Mouse (Mus musculus): Measurements from ENCODE around the gene Olfr961.

Gene Olfr961

GRCm38 (mm10) chr9:39644785-39645184, at the start of gene Olfr961:
TSS of gene Olfr961 (plus strand) at chr9:39645085.
- no peak for DNase-seq (ENCODE audit: low spot score)

- no peak for DNase-seq (ENCODE audit: low spot score)
Observed at GRCm38 (mm10) chr9:39602536-39603332, 42.2 kb upstream of the Olfr961 start.

- no peak for DNase-seq (ENCODE audit: low spot score)
Observed at GRCm38 (mm10) chr9:39603333-39603845, 41.5 kb upstream of the Olfr961 start.

- DNase-seq (ENCODE audit: low spot score) = no peak
Observed at GRCm38 (mm10) chr9:39603999-39604453, 40.9 kb upstream of the Olfr961 start, which contains the start of gene AW551984. TSS of gene AW551984 (minus strand) at chr9:39604403.

- DNase-seq (ENCODE audit: low spot score) = no peak
Observed at GRCm38 (mm10) chr9:39608497-39608896, 36.4 kb upstream of the Olfr961 start.

- no peak for DNase-seq (ENCODE audit: low spot score)
Observed at GRCm38 (mm10) chr9:39610355-39610754, 34.5 kb upstream of the Olfr961 start, which contains the start of gene Olfr148. TSS of gene Olfr148 (plus strand) at chr9:39610655.

GRCm38 (mm10) chr9:39611953-39612352, 32.9 kb upstream of the Olfr961 start:
- no peak for DNase-seq (ENCODE audit: low spot score)

GRCm38 (mm10) chr9:39621073-39621472, 23.8 kb upstream of the Olfr961 start, which contains the start of gene Olfr960:
TSS of gene Olfr960 (plus strand) at chr9:39621373.
- DNase-seq (ENCODE audit: low spot score) = no peak

- DNase-seq (ENCODE audit: low spot score) = no peak
Observed at GRCm38 (mm10) chr9:39623783-39624182, 21.1 kb upstream of the Olfr961 start.

- DNase-seq (ENCODE audit: low spot score) = no peak
Observed at GRCm38 (mm10) chr9:39624711-39625110, 20.2 kb upstream of the Olfr961 start.

GRCm38 (mm10) chr9:39629069-39629468, 15.8 kb upstream of the Olfr961 start:
- DNase-seq (ENCODE audit: low spot score) = no peak

- DNase-seq (ENCODE audit: low spot score) = no peak
Observed at GRCm38 (mm10) chr9:39633913-39634594, 10.8 kb upstream of the Olfr961 start.

GRCm38 (mm10) chr9:39647382-39647781, 2.5 kb downstream of the Olfr961 start:
- DNase-seq (ENCODE audit: low spot score) = no peak

GRCm38 (mm10) chr9:39654756-39655396, 10.0 kb downstream of the Olfr961 start:
- no peak for DNase-seq (ENCODE audit: low spot score)

- no peak for DNase-seq (ENCODE audit: low spot score)
Observed at GRCm38 (mm10) chr9:39666905-39667304, 22.0 kb downstream of the Olfr961 start, which contains the start of gene Olfr963. TSS of gene Olfr963 (plus strand) at chr9:39667205.

- no peak for DNase-seq (ENCODE audit: low spot score)
Observed at GRCm38 (mm10) chr9:39669723-39670122, 24.8 kb downstream of the Olfr961 start.

- no peak for DNase-seq (ENCODE audit: low spot score)
Observed at GRCm38 (mm10) chr9:39674820-39675219, 29.9 kb downstream of the Olfr961 start.

- no peak for DNase-seq (ENCODE audit: low spot score)
Observed at GRCm38 (mm10) chr9:39678557-39678956, 33.7 kb downstream of the Olfr961 start.

- DNase-seq (ENCODE audit: low spot score) = no peak
Observed at GRCm38 (mm10) chr9:39679280-39679679, 34.4 kb downstream of the Olfr961 start.
